Mouse (Mus musculus): ENCODE measurements around the gene Golim4.

GRCm38 (mm10) chr3:75912786-75913185, 44.0 kb downstream of the Golim4 start:
- TF ChIP-seq CTCF (IDR thresholded peaks at IDR 0.05; ENCODE audit: low read depth, low read length): no peak
- no peak for TF ChIP-seq GATA1 (IDR thresholded peaks at IDR 0.05; ENCODE audit: borderline replicate concordance, low read length)
- TF ChIP-seq POLR2AphosphoS5 (IDR thresholded peaks at IDR 0.05; ENCODE audit: insufficient replicate concordance, low read depth, low read length): no peak
- TF ChIP-seq TAL1 (conservative IDR thresholded peaks at IDR 0.05; ENCODE audit: low read depth, low read length): no peak

Measured in G1E (cell line).